Mouse (Mus musculus) small intestine, adult 2 months (tissue): ENCODE measurements around the gene Ssna1.

Experiments
- CTCF ChIP-seq: fragments of 200-500 bp; IDR thresholded peaks from 2 replicates; pipeline ENCODE4 v1.5.1; 2012; ENCODE audit warnings: low read depth, mild to moderate bottlenecking, control low read depth, inconsistent platforms, low read length, moderate library complexity, mixed read lengths; ENCODE audit not compliant: insufficient replicate concordance, insufficient read length; ENCODE audit errors: extremely low read depth
- POLR2A ChIP-seq: fragments of 200-500 bp; IDR thresholded peaks from 2 replicates; pipeline ENCODE4 v1.6.1; 2012; ENCODE audit warnings: low read depth, mild to moderate bottlenecking, control low read depth, inconsistent platforms, low read length, moderate library complexity

DNA sequence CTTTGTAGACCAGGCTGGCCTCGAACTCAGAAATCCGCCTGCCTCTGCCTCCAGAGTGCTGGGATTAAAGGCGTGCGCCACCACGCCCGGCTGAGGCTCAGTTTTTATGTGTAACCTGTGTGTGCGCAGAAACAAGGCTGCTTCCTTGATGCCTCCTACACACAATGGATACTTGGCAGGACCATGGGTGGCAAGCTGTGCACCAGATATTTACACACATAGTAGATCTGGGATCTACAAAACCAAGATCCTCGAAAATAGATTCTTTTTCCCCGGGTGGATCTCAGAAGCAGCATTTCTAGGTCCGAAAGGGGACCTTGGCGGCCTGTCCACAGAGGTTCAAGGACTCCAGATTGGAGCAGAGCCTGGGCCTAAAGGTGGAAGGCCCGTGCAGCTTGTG lies 10.4 kb downstream of the Ssna1 start:
- no peak for TF ChIP-seq POLR2A
- TF ChIP-seq CTCF = no peak
